Mouse (Mus musculus) ES-Bruce4 (cell line): Measurements from ENCODE around the gene H1foo.

Source experiments
- CTCF ChIP-seq: IDR thresholded peaks from one replicate; pipeline ENCODE4 v1.8.1; 2011; ENCODE audit warnings: low read depth, low read length
- POLR2A ChIP-seq: IDR thresholded peaks from one replicate; pipeline ENCODE4 v1.8.1; 2011; ENCODE audit warnings: low read length; ENCODE audit not compliant: insufficient read depth

- TF ChIP-seq POLR2A, result no peak
- no peak for TF ChIP-seq CTCF
These were observed 39.8 kb downstream of the H1foo start for GRCm38 (mm10) chr6:115984580-115984979.
